Mouse (Mus musculus) lung, adult 2 months (tissue): Measurements from ENCODE around the gene Prkcg.

Source experiments
- CTCF ChIP-seq: fragments of 200-500 bp; IDR thresholded peaks from 2 replicates; pipeline ENCODE4 v1.5.1; 2011; ENCODE audit warnings: mild to moderate bottlenecking, low read length, control low read depth; ENCODE audit not compliant: insufficient read depth
- POLR2A ChIP-seq: fragments of 200-500 bp; IDR thresholded peaks from 2 replicates; pipeline ENCODE4 v1.6.1; 2011; ENCODE audit warnings: low read depth, mild to moderate bottlenecking, control low read depth, low read length, borderline replicate concordance; ENCODE audit errors: extremely low read depth

- TF ChIP-seq CTCF, result no peak
- no peak for TF ChIP-seq POLR2A
Observed at GRCm38 (mm10) chr7:3300891-3301627, 12.1 kb downstream of the Prkcg start.
